Mouse (Mus musculus) c-Kit-negative CD71-positive TER-119-positive erythroid progenitor cells, embryonic 14.5 days (primary cell): ENCODE results near the gene Tmem132a.

Experiments
- DNase-seq: peaks from one replicate; pipeline ENCODE4 v3.0.0-alpha.2; 2013; ENCODE audit warnings: low read depth, low spot score

Tmem132a gene

DNA sequence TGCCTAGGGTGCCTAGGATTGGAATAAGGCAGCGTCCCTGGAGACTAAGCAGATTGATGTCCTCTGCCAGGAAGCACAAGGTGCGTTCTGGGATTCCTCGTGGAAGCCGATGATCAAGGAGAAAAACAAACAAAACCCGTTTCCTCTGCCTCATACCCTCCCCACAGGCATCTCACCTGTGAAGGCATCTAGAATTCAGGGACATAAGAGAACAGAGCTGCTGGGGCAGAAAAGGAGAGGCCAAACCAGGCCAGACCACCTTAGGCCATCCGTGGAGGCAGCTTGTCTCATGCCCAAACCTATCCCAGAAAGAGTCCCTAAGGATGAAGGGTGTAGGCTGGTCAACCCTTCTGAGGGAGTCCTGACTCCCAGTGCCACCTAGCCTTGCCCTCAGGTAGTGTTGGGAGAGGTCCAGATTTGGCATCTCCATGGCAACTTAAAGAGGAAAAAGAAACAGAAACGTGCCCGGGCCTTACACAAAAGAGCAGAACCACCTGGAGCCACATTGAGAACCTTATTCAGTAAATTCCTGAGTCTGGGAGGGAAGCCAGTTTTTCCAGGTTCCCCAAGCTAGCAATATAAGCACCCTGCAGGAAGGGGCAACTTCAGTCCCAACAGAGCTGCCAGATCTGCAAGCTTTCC is at the start of gene Tmem132a:
Gene Tmem132a (minus strand): TSS at position 55 of the 642 bp plus-strand sequence.
- no peak for DNase-seq

DNA sequence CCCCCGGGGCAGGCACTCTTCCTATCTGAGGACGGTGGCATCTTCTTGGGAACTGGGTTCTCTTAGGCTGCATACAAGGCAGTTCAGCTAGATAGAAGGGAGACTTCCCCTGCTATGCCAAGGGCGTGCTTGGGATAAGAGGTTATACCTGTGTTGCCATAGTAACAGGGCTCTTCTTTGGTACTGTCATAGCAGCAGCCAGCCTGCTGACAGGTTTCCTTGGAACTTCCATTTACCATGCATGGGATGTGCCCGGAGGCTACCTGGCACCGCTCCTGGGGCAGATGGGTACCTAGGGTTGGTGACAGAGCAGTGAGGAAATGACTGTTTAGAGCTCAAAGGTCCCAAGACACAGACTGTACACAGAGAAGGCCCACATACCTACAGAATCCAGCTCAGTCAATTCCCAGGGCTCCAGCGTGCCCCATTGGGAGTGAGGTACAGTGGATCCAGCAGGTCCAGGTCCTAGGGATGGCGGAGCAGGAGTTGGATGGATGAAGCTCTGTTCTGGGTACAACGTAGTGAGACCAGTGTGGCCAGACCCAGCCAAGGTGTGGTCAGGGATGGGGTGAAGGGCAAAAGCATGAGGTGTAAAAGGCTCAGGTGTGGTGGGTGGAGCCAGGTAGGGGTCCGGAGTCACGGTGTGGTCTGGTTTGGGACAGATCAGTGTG is 48.7 kb upstream of the Tmem132a start:
- DNase-seq, result no peak

DNA sequence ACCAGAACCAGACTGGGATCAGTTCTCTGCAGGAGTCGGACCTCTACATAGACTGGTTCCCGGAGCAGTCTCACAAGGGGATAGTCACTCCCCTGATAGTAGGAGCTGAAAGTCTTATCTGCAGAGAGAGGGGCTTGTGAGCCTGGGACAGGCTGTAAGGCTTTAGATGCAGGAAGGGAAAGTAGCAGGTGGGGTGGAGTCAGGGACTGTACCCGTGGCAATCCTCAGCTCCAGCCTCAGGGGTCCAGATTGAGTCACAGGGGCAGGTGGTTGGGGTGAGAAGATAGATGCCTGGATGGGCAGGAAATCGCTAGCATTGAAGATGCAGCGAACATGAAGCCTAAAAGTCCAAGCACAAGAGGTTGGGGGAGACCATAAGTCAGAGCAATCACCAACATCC is 46.8 kb upstream of the Tmem132a start:
- DNase-seq, result no peak

DNA sequence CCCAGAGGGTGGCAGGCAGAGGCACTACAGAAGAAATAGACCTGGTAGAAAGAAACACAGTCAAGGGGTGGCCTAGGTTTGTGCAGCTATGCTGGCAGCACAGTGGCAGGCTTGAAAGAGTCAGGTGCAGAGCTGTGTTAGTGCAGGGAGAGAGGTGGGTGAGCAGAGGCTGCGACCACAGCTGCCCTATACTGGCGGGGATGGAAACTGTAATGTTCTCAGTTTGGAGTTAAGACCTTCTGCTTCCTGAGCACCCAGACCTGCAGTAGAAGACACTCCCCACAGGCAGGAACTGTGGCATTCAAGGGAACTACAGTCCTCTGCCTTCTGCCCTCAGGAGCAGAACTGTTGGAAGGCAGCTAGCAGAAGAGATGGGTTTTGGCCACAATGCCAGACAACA is 45.1 kb upstream of the Tmem132a start:
- no peak for DNase-seq

DNA sequence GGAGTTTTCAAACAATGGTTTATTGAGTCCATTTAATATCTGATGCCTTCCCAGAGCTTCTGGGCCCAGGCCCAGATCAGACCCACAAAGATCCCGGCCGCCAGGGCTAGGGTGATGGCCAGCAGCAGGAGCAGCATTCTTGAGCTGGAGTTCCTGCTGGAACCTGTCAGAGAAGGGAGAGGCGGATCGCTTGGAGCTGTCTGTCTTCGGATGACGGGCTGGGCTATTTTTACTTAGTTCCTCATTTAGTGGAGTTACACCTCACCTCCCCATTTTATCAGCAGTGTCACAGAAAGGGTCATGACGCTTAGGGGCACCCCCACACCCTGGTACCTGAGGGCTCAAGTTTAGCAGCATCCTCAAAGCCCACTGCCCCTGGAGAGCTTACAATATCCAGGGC is 44.6 kb upstream of the Tmem132a start:
- no peak for DNase-seq

DNA sequence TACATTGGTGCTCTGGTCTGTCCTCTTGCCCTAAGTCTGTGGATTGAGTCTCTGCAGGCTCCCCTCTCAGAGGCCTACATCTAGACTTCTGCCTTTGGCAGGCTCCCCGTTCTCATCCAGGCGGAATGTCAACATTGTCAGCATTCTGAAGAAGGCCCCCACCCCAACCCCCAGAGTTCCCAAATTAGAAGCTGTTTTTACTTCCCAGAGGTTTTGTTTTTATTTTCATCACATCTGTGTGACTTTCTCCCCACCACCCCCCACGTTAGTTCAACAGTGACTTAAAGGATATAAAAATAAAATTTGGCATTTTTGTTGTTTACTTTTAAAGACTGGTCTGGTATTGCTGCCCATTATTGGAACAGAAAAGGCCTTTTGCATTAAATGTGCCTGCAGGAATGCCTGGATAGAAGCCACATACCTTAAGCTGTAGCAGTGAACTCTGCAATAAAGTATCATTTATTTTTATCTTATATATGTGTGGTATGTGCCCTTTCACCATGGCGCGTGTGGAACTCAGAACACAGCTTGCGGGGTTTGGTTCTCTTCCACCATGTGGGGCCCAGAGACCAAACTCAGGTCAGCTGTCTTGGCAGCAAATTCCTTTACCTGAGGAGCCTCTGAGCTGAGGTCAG is 39.5 kb upstream of the Tmem132a start:
- DNase-seq, result no peak

DNA sequence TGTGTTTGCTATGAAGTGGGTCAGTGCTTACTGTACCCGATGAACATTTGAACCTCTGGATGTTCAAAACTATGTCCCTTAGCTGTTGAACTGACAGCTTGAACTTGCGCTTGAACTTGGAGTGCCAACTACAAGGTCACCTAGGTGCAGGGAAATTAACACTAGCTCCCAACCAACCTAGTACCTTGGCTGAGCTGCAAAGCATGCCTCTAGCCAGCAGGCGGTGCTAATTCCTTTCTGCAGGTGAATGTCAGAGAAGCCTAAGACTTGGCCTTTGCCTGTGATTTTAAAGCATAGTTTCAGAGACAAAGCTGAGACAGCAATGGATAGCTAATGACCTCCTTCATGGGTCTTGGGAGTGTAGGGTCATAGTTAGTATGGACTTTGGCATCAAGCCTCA is 38.2 kb upstream of the Tmem132a start:
- no peak for DNase-seq

DNA sequence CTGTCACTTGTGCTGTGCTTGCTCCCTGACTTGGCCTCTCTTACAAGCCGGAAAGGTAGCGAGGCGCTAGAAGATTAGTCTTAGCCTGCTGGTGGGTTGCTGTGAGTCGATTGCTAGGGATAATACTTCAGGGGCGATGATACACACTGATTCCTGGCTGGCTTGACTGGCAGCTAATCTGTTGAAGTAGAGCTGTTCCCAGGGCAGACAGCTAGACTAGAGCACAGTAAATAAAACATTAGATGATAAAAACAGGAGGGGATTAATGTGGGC is 35.9 kb upstream of the Tmem132a start:
- DNase-seq, result no peak

DNA sequence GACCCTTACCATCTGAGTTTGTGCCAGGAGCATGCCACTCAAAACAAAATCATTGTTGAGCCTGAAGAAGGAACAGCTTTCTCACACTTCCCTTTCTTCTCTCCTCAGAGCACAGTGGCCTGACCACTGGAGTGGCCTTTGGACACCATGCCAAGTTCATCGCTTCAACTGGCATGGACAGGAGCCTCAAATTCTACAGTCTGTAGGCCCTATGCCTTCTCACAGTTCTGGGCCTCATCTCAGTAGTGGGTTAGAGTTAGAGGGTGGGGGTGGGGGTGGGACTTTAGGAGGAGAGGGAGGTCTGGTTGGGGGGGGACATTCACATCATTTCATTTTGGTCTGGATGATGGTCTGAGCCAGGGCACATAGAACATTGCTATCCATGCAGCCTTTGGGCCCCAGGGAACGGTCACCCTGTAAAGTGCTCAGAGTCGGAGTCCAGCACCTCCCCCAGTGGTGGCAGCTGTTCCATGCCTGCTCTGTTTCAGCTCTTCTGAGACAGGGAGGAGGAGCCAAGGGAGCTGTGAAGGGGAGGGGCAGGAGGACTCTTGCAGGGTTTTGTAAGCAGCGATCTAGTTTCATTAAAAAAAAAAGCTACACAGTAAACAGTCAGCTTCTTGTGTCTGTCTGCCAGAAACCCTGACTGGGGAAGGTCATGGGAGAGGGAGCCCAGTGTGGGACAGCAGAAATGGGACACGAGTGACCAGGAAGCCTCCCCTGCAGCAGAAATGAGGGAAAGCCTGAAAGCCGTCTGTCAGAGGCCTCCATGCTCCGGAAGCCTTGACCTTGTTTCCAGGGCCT is 35.4 kb upstream of the Tmem132a start:
- DNase-seq, result no peak

DNA sequence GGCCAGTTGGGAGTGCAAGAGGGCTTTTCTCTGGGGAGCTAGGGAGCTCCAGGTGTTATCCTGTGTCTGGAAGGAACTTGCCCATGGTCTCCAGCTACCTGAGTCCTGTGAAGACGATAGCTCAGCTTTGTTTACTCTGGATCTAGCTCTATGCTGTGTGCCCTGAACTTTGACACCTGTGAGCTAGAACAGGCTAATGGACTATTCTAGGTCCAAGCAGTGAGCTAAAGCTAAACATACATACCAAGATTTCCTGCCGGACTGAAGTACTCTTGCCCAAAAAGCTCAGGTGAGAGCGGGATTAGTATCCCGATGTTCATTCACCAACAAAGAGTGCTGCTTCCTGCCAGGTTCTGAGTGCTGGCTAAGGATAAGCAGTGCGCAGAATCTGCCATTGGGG is 34.8 kb upstream of the Tmem132a start:
- no peak for DNase-seq

DNA sequence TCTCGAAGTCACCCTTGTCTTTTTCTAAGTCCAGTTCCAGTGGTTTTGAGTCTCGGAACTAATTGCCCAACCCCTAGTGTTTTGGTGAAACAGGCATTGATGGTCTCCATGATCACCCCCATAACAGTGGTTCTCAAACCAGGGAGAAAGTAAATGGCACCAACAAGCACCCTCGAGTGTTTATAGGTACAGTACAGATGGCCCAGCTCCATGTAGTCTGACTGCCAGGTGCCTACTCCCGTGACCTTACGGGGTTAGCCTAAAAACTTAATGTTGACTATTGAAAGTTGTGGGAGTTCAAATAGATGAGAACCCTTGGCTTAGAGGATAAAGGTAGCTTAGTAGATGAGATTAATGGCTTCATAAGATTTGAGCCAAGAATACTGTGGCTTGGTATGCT is 31.3 kb upstream of the Tmem132a start:
- no peak for DNase-seq

DNA sequence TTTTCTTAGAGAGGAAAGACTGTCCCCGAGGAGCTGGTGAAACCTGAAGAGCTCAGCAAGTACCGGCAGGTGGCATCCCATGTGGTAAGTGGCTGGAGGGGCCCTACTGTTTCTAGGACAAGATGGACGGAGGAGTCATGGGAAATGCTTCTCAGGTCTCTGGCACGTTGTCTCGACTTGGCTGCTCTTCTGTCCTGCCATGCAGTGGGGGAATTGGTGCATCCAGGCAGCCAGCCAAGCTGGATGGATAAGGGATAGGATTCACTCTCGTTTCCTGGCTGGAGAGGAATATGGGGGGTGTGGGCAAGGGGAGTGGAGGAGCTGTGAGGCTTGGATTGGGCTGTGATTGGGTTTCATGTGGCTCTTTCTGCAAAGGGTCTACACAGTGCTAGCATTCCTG is 30.6 kb upstream of the Tmem132a start:
- DNase-seq, result no peak

DNA sequence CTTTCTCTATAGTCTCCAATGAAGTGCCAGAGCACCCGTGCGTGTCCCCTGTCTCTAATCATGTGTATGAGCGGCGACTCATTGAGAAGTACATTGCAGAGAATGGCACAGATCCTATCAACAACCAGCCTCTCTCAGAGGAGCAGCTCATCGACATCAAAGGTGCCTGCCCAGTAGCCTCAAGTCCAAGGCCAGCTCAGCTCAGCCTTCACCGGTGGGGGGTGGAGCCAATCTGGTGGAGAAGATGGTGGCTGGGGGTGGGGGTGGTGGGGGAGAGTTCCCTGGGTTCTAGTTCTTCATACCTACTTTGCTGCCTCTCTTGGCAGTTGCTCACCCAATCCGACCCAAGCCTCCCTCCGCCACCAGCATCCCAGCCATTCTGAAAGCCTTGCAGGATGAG is 27.8 kb upstream of the Tmem132a start:
- no peak for DNase-seq

DNA sequence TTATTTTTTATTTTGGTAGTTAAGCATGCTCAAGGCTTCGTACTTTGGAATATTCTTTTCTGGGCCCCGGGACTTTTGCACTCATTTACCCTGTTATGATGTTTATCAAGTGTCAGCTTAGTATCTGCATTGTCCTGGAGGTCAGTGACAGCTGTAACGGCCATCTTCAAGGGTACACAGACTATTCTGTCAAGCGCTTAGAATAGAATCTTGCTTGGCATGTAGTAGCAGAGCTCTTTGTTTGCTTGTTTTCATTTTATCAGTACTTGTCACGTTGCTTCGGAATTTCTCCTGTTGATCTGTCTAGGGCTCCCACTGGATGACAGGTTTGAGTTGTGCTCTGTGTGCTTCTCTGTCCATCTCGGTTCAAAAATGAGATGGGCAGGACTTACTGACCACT is 27.1 kb upstream of the Tmem132a start:
- no peak for DNase-seq

DNA sequence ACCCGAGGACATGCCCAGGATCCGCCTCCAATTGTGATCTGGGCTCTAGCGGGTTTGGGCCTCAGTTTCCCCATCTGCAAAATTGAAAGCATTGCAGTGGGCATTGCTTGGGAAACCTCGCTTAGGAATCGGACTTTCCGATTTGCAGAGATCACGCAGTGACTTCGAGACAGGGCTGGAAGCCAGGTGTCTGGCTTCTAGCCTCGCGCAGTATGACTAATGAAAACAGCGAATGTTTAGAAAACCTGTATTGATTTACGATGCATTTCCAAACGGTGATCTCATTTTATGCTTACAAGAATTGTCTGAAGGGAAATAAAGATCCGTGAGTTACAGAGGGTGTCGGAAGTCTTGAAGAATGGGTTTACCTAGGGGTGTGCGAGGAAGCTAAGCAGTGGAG is 26.0 kb upstream of the Tmem132a start:
- DNase-seq, result no peak

DNA sequence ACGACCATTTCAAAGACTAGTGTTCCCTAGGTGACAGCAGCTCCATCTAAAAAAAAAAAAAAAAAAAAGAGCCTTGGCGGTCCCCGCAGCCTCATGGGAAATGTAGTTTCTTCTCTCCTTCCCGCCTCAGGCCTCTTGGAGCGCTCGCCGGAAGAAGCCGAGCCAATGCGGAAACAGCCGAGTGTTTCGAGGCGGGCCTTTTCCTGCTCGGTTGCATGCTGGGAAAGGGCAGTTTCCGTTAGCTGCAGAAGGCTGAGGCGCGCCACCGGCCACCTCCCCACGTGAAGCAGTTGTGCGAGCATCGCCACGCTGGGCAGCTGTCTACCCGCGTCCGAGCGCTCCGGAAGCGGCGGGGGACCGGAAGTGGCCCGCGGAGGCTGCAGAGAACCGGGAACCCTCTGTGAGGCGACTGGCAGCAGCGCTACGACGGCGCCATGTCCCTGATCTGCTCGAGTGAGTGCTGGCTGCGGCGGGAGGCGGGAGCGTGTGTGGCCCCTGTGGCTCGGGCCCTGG is 25.3 kb upstream of the Tmem132a start, which contains the start of gene Prpf19:
Gene Prpf19 (plus strand): TSS at position 216 of the 513 bp plus-strand sequence.
- DNase-seq, result peak; percentile 93

DNA sequence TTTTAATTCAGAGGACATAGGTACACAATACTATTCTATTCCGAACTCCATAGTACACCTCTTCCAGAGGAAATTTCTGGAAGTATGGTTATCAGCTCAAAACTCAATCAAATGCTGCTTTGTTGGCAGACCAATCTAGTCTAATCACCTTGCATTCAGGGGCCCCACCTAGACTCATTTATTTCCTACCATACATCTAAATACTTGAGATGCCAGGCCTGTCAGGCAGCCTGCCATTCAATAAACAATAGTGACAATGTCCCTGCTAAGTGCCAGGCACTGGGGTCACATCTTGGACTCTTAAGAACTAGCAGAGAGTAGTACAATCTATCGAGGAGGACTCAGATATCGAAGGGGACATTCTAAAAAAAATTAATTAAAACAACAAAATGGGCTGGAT is 22.5 kb upstream of the Tmem132a start:
- no peak for DNase-seq

DNA sequence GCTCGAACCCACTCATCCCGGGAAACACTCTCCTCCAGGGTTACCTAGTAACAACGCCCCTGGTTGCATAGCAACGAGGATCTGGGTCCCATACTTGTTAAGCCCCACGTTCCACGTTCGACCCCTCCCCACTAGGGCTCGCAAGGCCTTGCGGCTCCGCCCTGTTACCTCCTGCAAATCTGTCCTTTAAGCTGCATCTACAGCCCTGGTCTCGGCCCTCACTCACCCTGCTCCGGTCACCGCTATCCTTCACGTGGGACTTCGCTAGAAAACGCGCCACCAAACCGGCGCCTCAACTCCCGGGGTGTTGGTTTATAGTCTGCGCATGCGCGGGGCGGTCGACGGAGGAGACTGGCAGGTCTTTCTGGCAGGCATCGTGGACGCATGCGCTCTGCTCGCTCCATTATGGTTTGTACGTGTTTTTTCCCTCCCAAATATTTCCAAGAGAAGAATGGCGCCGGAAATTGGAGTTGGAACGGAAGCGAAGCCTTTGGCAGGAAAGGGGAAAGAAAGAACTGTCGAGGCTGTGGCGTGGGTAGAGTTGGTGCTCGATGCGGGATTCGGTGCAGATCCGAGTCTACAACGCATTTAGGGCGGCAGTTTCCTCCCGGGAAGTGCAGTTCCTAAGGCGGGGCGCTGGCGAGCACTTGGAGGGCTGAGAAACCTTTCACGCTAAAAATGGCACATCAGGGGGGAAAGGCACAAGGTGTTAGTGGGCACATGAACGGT is 11.8 kb upstream of the Tmem132a start, which contains the start of gene Tmem109:
Gene Tmem109 (minus strand): TSS at position 576 of the 729 bp plus-strand sequence.
- DNase-seq, result peak; percentile 81

DNA sequence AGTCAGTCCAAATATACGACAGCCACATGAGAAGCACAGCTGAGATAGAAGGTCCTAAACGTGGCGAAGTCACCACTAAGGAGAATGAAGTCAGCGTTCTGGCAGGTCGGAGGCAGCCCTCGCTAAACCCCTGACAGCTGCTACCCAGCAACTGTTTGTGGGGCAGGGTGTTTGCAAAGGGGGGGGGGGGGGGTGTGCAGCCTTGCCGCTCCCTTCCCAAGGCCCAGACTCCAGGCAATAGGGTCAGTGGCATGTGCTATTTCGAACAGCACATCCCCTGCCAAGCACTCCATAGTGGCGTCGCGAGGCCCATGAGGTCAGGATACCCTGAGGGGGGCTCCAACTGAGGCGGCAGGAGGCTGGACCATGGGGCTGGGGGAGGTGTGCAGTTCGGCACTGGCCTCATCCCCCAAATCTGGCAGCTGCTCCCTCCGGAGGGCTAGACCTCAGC is 11.3 kb upstream of the Tmem132a start:
- DNase-seq, result no peak

DNA sequence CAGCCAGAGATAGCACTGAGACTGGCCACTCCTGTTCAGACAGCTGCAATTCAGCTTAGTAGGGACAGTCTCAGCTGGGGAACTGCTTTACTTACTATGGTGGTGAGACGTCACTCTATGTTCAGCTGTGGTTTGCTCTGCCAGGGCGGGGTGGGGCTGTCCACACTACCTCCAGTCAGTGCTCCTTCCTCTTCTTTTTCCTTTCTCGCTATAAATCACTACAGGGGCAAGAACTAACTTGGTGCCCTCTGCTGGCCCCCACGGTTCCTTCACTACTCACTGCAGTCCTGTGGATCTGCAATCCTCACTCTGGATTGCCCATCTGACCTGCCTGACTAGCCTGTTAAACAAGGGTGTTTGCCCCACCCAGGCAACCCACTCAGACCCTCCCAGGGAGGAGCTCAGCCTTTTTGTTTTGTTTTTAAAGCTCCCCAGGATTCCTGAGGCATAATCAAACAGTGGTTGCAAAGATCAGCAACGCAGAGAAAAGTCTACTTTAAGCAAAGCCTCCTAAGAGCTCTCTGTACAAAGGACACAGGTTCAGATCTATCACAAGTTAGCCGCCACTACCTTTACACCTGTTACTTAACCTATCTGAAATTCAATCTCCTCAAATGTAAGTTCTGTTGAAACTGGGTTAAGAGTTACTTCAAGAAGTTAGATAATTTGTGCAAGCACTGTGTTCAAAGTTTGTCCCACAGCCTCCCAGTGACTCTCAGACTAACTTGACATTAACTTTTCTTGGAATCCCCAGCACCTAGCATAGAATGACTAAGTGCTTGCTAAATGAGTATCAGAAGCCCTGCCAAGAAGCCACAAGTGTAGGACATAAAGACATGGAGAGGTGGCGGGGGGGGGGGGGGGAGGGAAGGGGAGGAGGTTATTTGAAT is 10.6 kb upstream of the Tmem132a start:
- no peak for DNase-seq
